Mouse (Mus musculus): Measurements from ENCODE around the gene Tnfsf12. TPM values are rescaled to one million over a fixed set of nuclear protein-coding genes. Genes with fewer than 3 reads are reported as not detected.

Gene Tnfsf12
- polyA plus RNA-seq (2017; shearing (Covaris generic)): not detected

DNA sequence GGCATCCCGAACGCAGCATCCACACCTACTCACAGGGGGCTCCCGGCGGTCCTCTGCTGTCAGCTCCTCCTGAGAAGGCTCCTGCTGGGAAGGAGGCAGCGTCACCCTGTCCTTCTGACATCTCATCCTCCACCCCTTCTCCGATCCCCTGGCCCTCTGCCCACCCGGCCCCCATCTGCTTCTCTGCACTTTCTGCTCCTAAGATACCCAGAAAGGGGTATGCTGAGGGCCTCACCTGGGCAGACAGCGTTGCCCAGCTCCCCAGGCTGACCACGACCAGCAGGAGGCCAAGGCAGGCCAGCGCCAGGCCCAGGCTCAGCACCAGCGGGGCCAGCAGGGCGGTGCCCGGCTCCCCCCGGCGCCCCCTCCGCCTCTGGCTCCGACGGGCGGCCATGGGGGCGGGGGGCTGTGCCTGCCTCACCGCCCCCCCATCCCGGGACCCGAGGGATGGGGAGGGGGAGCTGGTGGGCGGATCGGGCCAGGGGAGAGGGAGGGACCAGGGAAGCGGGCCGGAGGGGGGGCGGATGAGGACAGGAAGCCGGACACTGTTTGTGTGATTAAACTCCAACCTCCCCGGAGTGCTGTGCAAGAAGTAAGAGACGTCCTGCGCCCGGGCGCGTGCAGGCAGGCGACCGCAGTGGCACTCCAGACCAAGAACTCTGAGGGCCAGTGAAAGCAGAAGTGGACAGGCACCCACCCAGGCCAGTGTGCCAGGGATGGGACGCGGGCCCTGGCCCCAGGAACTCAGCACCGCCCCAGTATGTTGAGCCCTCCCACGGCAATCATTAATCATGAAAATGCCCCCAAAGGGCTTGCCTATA is at the start of gene Tnfsf12, which contains the start of gene Tnfsfm13:
Gene Tnfsf12, minus strand, starts transcription at position 489 of the 821 bp plus-strand sequence.
Gene Tnfsfm13, minus strand, starts transcription at position 738 of the 821 bp plus-strand sequence.

GRCm38 (mm10) chr11:69685526-69686148 is 10.0 kb downstream of the Tnfsf12 start, which contains the start of gene Tnfsf13:
TSS of gene Tnfsf13 (minus strand) at chr11:69685784.

DNA sequence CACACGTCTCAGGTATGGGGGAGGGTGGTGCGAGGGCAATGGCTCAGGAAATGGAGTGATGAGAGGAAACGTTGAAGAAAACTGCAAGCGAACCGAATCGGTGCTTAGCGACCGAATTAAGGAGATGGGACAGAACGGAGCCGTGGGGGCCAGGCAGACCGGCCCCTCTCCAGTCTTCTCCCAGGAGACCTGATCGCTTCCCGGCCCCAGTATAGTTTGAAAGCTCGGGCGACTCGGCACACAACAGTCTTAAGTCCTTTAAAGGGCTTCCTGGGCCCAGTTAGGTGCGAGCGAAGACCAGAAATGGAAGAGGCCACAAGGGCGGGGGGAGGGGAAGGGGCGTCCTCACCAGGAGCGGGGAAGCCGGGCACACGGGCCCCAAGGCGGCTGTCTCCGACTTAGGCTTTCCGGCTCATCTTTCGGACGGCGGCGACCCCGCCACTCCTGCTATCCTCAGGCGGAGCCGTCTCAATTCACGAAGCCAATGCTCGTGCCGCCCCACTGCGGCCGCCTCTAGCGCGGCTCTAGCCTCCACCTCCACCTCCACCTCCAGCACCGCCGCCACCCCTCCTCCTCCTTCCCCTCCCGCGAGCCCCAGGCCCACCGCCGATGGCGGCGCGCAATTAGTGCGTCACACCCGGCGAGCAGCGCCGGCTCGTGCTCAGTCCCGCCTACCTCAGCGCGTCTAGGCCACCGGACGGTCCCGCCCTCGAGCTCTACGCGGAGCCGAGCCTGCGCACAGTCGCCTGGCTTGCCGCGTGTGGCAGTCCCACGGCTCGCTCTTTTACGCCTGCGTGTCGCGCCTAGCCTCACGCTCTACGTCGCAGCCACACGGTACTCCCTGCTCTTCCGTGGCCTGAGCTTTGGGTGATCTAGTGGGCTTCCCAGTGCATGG is 14.1 kb downstream of the Tnfsf12 start, which contains the start of gene Senp3:
Gene Senp3, minus strand, starts transcription at position 771 of the 895 bp plus-strand sequence.

GRCm38 (mm10) chr11:69672211-69672706 is 23.4 kb downstream of the Tnfsf12 start, which contains the start of gene Eif4a1:
TSS of gene Eif4a1 (minus strand) at chr11:69672423.

DNA sequence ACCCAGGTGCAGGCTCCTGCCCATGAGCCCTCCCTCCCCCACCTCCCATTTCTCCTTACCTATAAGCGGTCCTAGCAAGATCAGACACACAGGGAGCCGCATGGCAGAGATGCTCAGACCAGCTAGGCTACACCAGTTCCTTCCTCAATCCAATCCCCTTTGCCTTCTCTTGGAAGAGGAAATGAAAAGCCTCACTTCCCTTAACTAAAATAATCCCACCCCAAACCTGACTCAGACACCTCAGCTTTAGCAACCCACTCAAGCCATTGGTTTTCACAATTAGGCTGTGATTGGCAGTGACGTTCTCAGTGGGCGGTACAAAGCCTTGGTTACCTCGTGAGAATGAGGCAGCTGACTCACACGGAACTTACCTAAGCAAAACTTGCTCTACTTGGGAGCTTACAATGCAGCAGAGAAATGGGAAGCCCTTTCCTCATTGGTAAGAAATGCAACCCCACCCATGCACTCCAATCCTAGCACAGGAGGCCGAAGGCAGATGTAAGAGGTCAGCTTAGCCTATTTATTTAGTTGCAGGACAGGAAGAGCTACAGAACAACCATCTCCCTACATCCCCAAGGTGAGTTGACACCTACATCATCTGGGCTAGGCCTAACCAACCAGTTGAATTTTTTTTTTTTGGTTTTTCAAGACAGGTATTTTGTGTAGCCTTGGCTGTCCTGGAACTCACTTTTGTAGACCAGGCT is 29.5 kb downstream of the Tnfsf12 start, which contains the start of gene Cd68:
Gene Cd68, minus strand, starts transcription at position 193 of the 704 bp plus-strand sequence.

DNA sequence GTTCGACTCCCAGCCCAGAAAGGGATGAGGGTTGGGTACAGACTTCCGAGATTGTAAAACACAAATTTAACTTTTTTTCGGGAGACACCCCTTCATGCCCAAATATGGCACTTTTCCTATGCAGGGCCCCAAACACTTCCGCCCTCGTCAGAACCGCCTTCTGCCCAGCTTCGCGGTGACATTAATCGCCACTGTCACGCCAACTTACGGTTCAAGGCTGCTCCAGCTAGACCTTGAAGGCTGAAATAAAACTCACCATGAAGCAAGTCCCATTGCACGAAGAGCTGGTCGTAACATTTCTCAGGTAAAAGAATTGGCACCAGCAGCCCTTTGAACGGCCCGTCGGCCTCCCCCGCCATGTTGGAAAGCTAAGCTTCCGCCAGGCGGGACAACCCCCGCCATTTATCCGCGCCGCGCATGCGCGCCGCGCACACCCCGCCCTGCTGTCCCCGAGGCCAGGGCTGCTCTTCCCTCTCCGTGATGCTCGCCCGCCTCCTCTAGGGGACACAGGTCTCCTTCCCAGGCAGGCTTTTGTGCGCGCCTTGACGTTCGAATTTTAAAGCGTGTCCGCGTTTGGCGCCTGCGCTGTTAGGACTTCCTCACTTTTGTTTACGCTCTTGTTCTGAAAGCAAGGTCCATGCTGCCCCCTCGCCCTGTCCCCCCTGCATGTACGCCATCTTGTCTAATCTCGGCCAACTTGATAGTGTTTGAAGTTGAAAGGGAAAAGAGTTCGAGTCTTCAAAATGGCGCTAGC is 33.3 kb downstream of the Tnfsf12 start, which contains the start of gene Mpdu1:
Gene Mpdu1, minus strand, starts transcription at position 430 of the 754 bp plus-strand sequence.

GRCm38 (mm10) chr11:69655264-69656064 is 40.2 kb downstream of the Tnfsf12 start, which contains the start of gene Sox15:
TSS of gene Sox15 (plus strand) at chr11:69655314.

Other genes starting within 250 kb of the Tnfsf12 start
- gene Dnah2, start 146.7 kb downstream of the Tnfsf12 start, polyA plus RNA-seq (2017; shearing (Covaris generic)): not detected
- 0.36 TPM for gene Efnb3, start 135.6 kb downstream of the Tnfsf12 start, polyA plus RNA-seq (2017; shearing (Covaris generic))
- gene Wrap53, start 115.6 kb downstream of the Tnfsf12 start, polyA plus RNA-seq (2017; shearing (Covaris generic)): 30.3 TPM
- gene Trp53, start 115.5 kb downstream of the Tnfsf12 start, polyA plus RNA-seq (2017; shearing (Covaris generic)): 257 TPM
- not detected for gene Atp1b2, start 89.9 kb downstream of the Tnfsf12 start, polyA plus RNA-seq (2017; shearing (Covaris generic))
- gene Shbg, start 77.9 kb downstream of the Tnfsf12 start, polyA plus RNA-seq (2017; shearing (Covaris generic)): not detected
- not detected for gene Sat2, start 73.8 kb downstream of the Tnfsf12 start, polyA plus RNA-seq (2017; shearing (Covaris generic))
- gene Fxr2, start 62.9 kb downstream of the Tnfsf12 start, polyA plus RNA-seq (2017; shearing (Covaris generic)): 9.2 TPM
- gene Sox15, start 40.5 kb downstream of the Tnfsf12 start, polyA plus RNA-seq (2017; shearing (Covaris generic)): not detected
- 66.8 TPM for gene Mpdu1, start 33.2 kb downstream of the Tnfsf12 start, polyA plus RNA-seq (2017; shearing (Covaris generic))
- 5.7 TPM for gene Cd68, start 29.7 kb downstream of the Tnfsf12 start, polyA plus RNA-seq (2017; shearing (Covaris generic))
- gene Eif4a1, start 23.4 kb downstream of the Tnfsf12 start, polyA plus RNA-seq (2017; shearing (Covaris generic)): 558 TPM
- gene Senp3, start 13.8 kb downstream of the Tnfsf12 start, polyA plus RNA-seq (2017; shearing (Covaris generic)): 44.6 TPM
- not detected for gene Tnfsf13, start 10.1 kb downstream of the Tnfsf12 start, polyA plus RNA-seq (2017; shearing (Covaris generic))
- not detected for gene Tnfsfm13, start 249 bp upstream of the Tnfsf12 start, polyA plus RNA-seq (2017; shearing (Covaris generic))
- 53.7 TPM for gene Polr2a, start 62.8 kb upstream of the Tnfsf12 start, polyA plus RNA-seq (2017; shearing (Covaris generic))
- not detected for gene Slc35g3, start 66.1 kb upstream of the Tnfsf12 start, polyA plus RNA-seq (2017; shearing (Covaris generic))
- gene Zbtb4, start 70.1 kb upstream of the Tnfsf12 start, polyA plus RNA-seq (2017; shearing (Covaris generic)): 4.9 TPM
- gene Chrnb1, start 100.1 kb upstream of the Tnfsf12 start, polyA plus RNA-seq (2017; shearing (Covaris generic)): 3.5 TPM
- gene Fgf11, start 106.0 kb upstream of the Tnfsf12 start, polyA plus RNA-seq (2017; shearing (Covaris generic)): not detected
- not detected for gene Tmem102, start 109.8 kb upstream of the Tnfsf12 start, polyA plus RNA-seq (2017; shearing (Covaris generic))
- not detected for gene Gm39566, start 119.4 kb upstream of the Tnfsf12 start, polyA plus RNA-seq (2017; shearing (Covaris generic))
- gene Spem2, start 122.6 kb upstream of the Tnfsf12 start, polyA plus RNA-seq (2017; shearing (Covaris generic)): not detected
- not detected for gene Spem1, start 126.3 kb upstream of the Tnfsf12 start, polyA plus RNA-seq (2017; shearing (Covaris generic))
- 0.65 TPM for gene Nlgn2, start 141.9 kb upstream of the Tnfsf12 start, polyA plus RNA-seq (2017; shearing (Covaris generic))
- 121 TPM for gene Tmem256, start 142.7 kb upstream of the Tnfsf12 start, polyA plus RNA-seq (2017; shearing (Covaris generic))
- 30.1 TPM for gene Plscr3, start 150.5 kb upstream of the Tnfsf12 start, polyA plus RNA-seq (2017; shearing (Covaris generic))
- gene Tnk1, start 162.9 kb upstream of the Tnfsf12 start, polyA plus RNA-seq (2017; shearing (Covaris generic)): not detected
- not detected for gene Tmem95, start 182.2 kb upstream of the Tnfsf12 start, polyA plus RNA-seq (2017; shearing (Covaris generic))
- gene Kctd11, start 185.6 kb upstream of the Tnfsf12 start, polyA plus RNA-seq (2017; shearing (Covaris generic)): 1.1 TPM
- 549 TPM for gene Acap1, start 199.7 kb upstream of the Tnfsf12 start, polyA plus RNA-seq (2017; shearing (Covaris generic))
- 3.9 TPM for gene 2810408A11Rik, start 205.1 kb upstream of the Tnfsf12 start, polyA plus RNA-seq (2017; shearing (Covaris generic))
- gene Neurl4, start 205.2 kb upstream of the Tnfsf12 start, polyA plus RNA-seq (2017; shearing (Covaris generic)): 4.2 TPM
- 152 TPM for gene Gps2, start 218.0 kb upstream of the Tnfsf12 start, polyA plus RNA-seq (2017; shearing (Covaris generic))
- gene Eif5a, start 226.1 kb upstream of the Tnfsf12 start, polyA plus RNA-seq (2017; shearing (Covaris generic)): 1,005 TPM
- gene Ybx2, start 239.9 kb upstream of the Tnfsf12 start, polyA plus RNA-seq (2017; shearing (Covaris generic)): not detected

Measured in CD4-positive, CD25-positive, alpha-beta regulatory T cell, adult 9 weeks (primary cell).